Mouse (Mus musculus) Muller cell, postnatal 12 days (primary cell): ENCODE measurements at regions not wholly inside any gene's neighbourhood (a gene's known extent, or its start where the extent isn't known, plus 50 kb on each side); places are given as distances from the start of the nearest gene placed in this dataset.

Source experiments
- DNase-seq: peaks from one replicate; pipeline ENCODE4 v3.0.0-alpha.2; 2015; ENCODE audit errors: inconsistent ontology term

GRCm38 (mm10) chr2:106083801-106084800 lies 80.8 kb upstream of the Dnajc24 start:
- peak; percentile 88 for DNase-seq

- DNase-seq, result peak; percentile 61
These were observed 79.7 kb upstream of the Dnajc24 start for GRCm38 (mm10) chr2:106083001-106083400.

DNA sequence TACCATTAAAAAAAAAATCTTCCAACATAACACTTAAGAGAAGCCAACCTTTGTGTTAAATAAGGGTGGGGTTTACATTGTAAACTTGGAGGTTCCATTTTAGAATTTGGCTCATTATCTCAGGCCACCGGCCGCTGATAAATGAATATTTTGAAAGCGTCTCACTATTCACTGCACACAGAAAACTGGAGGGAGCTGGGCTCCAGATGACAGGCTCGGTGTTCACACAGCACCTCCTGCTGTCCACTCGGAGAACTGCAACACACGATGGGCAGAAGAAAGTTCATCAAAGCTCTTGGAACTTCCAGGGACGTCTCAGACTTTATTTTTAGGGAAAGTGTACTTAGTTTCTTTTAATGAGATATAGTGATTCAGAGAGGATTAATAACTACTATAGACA lies 78.6 kb upstream of the Dnajc24 start:
- peak; percentile 77 for DNase-seq

- peak; percentile 25 for DNase-seq
These were observed 77.3 kb upstream of the Dnajc24 start for GRCm38 (mm10) chr2:106080626-106081025.

DNA sequence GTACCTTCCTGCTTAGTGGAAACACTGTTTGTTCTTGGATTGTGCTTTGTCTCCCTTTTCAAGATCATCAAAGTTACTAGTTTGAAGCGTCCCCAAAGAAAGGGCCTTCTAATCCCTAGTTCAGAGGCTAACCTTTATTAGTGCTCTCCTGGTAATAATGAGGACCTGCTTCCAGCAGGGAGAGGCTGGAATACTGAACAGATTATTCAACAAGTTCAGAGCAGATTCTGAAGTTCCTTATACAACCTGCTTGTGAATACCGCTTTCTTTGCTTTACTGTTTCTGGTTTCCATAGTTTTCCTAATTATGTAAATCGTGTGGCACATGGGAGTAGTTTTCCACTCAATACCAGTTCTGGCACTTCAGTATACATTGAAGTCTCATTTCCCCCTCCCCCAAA lies 75.2 kb upstream of the Dnajc24 start:
- DNase-seq, result no peak

DNA sequence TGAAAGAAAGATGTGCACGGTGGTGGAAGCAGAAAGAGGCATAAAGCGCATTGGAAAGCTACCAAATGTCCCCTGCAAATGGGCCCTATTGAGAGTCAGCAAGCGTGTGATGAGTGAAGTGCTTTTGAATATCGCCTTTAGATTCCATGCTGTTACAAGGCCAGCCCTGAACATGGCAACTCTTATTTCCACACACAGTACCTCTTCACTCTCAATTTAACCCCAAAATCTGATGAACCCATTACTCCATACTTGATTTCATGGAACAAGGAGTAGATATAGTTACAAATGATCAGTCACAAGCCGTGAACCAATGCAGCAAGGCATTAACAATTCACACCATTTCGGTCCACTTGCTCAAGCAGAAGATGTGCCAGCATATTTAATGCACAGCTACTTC lies 71.1 kb upstream of the Dnajc24 start:
- DNase-seq, result no peak

- no peak for DNase-seq
These were observed 61.0 kb upstream of the Dnajc24 start for GRCm38 (mm10) chr2:106064316-106064715.
